Mouse (Mus musculus): Measurements from ENCODE around the gene Gnb2.

DNA sequence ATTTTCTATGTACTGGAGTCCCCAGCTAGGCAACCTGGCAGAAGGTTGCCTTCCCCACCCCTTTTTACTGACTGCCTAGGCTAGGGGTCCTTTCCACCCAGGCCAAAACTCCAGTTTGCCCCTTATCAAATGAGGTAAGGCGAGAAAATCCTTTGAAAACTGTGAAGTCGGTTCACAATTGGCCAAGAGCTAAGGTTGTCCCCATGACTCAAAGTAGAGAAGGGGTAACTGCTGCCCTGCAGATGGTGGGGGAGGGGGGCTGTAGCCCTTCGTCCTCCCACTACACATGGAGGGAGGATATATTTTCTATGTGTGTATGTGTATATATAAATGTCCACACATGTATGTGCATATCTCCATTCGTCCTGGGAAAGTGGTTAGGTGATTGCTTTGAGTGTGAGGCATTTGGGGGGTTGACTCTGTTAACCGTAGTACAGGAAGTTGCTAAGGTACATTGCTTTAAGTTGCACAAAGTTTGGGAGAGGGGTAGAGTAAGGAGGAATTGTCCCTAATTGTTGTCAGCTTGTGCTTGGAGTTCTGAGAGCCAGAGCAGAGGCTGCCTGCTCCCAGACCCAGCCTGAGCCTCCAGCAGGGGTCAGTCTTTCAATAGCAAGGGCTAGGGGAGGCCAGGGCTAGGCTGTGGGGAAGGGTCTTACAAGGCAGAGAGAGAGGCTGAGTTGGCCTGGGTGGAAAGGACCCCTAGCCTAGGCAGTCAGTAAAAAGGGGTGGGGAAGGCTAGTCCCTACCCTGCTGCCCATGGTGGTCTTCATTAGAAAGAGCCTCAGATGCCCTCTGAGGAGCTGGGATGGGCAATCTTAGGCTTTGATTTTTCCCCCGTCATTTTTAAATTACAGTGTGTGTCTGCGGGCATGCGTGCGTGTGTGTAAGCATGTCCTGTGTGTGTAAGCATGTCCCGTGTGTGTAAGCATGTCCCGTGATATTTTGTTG, 20.2 kb downstream of the Gnb2 start:
- TF ChIP-seq CTCF (IDR thresholded peaks at IDR 0.05; ENCODE audit: low read depth, low read length) (peak; percentile 42; the same call in 1 of the 2 replicates), GATA2 (IDR thresholded peaks at IDR 0.05; ENCODE audit: borderline replicate concordance, low read depth, low read length) (no peak), GATA1 (IDR thresholded peaks at IDR 0.05; ENCODE audit: borderline replicate concordance, low read length) (no peak), TAL1 (conservative IDR thresholded peaks at IDR 0.05; ENCODE audit: low read depth, low read length) (no peak), POLR2AphosphoS5 (IDR thresholded peaks at IDR 0.05; ENCODE audit: insufficient replicate concordance, low read depth, low read length) (no peak)

Measured in G1E (cell line).